Mouse (Mus musculus) MEL (cell line): ENCODE data around the gene Gale. TPM values are rescaled to one million over a fixed set of nuclear protein-coding genes. Genes with fewer than 3 reads are reported as not detected.

ENCODE experiments used
- DNase-seq: peaks from one replicate; pipeline ENCODE4 v3.0.0; 2011; ENCODE audit warnings: low read depth, low spot score
- H3K27ac ChIP-seq: 2 replicates; pipeline ENCODE4 v1.5.1; 2012; ENCODE audit warnings: low read depth, mild to moderate bottlenecking, control low read depth, low read length, moderate library complexity; ENCODE audit not compliant: control insufficient read depth
- H3K27me3 ChIP-seq, 2 experiments: fragments of 150-350 bp in 1 of 2; sonication (generic) in 1 of 2; 2 replicates each; pipeline ENCODE4 v1.6.1; 2012; ENCODE audit warnings: low read length in 2 of 2, mild to moderate bottlenecking in 2 of 2, improper control_type of control experiment in 1 of 2, moderate library complexity in 1 of 2; ENCODE audit not compliant: insufficient read depth in 2 of 2, control insufficient read depth in 1 of 2
- H3K36me3 ChIP-seq, 2 experiments: 2 replicates each; pipeline ENCODE4 v1.6.1; 2012 to 2014; ENCODE audit warnings: low read length in 2 of 2, improper control_type of control experiment in 1 of 2, inconsistent platforms in 1 of 2, mild to moderate bottlenecking in 1 of 2; ENCODE audit not compliant: insufficient read depth in 2 of 2, control insufficient read depth in 1 of 2
- H3K4me1 ChIP-seq, 2 experiments: fragments of 150-350 bp in 1 of 2; sonication (generic) in 1 of 2; 2 replicates each; pipeline ENCODE4 v1.6.1; 2012; ENCODE audit warnings: low read length in 2 of 2, improper control_type of control experiment in 1 of 2, mild to moderate bottlenecking in 1 of 2; ENCODE audit not compliant: insufficient read depth in 2 of 2, control insufficient read depth in 1 of 2
- H3K4me3 ChIP-seq, 2 experiments: fragments of 150-350 bp in 1 of 2; sonication (generic) in 1 of 2; 2 replicates each; pipeline ENCODE4 v1.5.1; 2012; ENCODE audit warnings: low read depth in 2 of 2, low read length in 2 of 2, mild to moderate bottlenecking in 2 of 2, moderate library complexity in 2 of 2, control low read depth in 1 of 2, improper control_type of control experiment in 1 of 2; ENCODE audit not compliant: control insufficient read depth in 1 of 2, insufficient read depth in 1 of 2
- H3K79me2 ChIP-seq: 2 replicates; pipeline ENCODE4 v1.6.1; 2012; ENCODE audit warnings: mild to moderate bottlenecking, low read length, moderate library complexity; ENCODE audit not compliant: control insufficient read depth, poor library complexity, insufficient read depth
- H3K9ac ChIP-seq: 2 replicates; pipeline ENCODE4 v1.6.1; 2012; ENCODE audit warnings: low read depth, mild to moderate bottlenecking, control low read depth, low read length, moderate library complexity; ENCODE audit not compliant: control insufficient read depth, poor library complexity, severe bottlenecking
- H3K9me3 ChIP-seq: fragments of 150-350 bp; sonication (generic); replicated peaks from 2 replicates; pipeline ENCODE4 v1.6.1; 2012; ENCODE audit warnings: mild to moderate bottlenecking, low read length, improper control_type of control experiment, moderate library complexity; ENCODE audit not compliant: insufficient read depth
- CHD1 ChIP-seq: IDR thresholded peaks from 2 replicates; pipeline ENCODE4 v1.6.1; 2012; ENCODE audit warnings: low read depth, mild to moderate bottlenecking, inconsistent platforms, low read length, improper control_type of control experiment
- CTCF ChIP-seq, 3 experiments: IDR thresholded peaks in 2 of 3; conservative IDR thresholded peaks in 1 of 3; 2 replicates each; pipeline ENCODE4 v1.5.1; 2011 to 2012; ENCODE audit warnings: low read length in 3 of 3, low read depth in 2 of 3, mild to moderate bottlenecking in 2 of 3, improper control_type of control experiment in 1 of 3, inconsistent platforms in 1 of 3, mixed read lengths in 1 of 3, moderate library complexity in 1 of 3; ENCODE audit not compliant: control insufficient read depth in 1 of 3, insufficient read depth in 1 of 3, poor library complexity in 1 of 3, severe bottlenecking in 1 of 3
- ELF1 ChIP-seq: IDR thresholded peaks from 2 replicates; pipeline ENCODE4 v1.6.1; 2014; ENCODE audit warnings: low read depth, mild to moderate bottlenecking, inconsistent platforms, low read length, improper control_type of control experiment, moderate library complexity
- GATA1 ChIP-seq: IDR thresholded peaks from 2 replicates; pipeline ENCODE4 v1.6.1; 2011; ENCODE audit warnings: low read depth, low read length, improper control_type of control experiment
- JUND ChIP-seq: IDR thresholded peaks from 2 replicates; pipeline ENCODE4 v1.6.1; 2011; ENCODE audit warnings: low read depth, mild to moderate bottlenecking, improper control_type of control experiment, low read length
- MAZ ChIP-seq: IDR thresholded peaks from 2 replicates; pipeline ENCODE4 v1.6.1; 2012; ENCODE audit warnings: low read depth, mild to moderate bottlenecking, inconsistent platforms, low read length, improper control_type of control experiment
- MEF2A ChIP-seq: IDR thresholded peaks from 2 replicates; pipeline ENCODE4 v1.6.1; 2014; ENCODE audit warnings: low read depth, mild to moderate bottlenecking, inconsistent platforms, low read length, improper control_type of control experiment; ENCODE audit not compliant: poor library complexity, insufficient replicate concordance, severe bottlenecking; ENCODE audit errors: extremely low read depth
- MXI1 ChIP-seq: IDR thresholded peaks from 2 replicates; pipeline ENCODE4 v1.6.1; 2011; ENCODE audit warnings: mild to moderate bottlenecking, low read depth, low read length, improper control_type of control experiment
- MYC ChIP-seq: IDR thresholded peaks from 2 replicates; pipeline ENCODE4 v1.6.1; 2011; ENCODE audit warnings: low read depth, mild to moderate bottlenecking, low read length, improper control_type of control experiment, moderate library complexity
- NRF1 ChIP-seq: IDR thresholded peaks from 2 replicates; pipeline ENCODE4 v1.6.1; 2014; ENCODE audit warnings: low read depth, mild to moderate bottlenecking, inconsistent platforms, low read length, improper control_type of control experiment, moderate library complexity; ENCODE audit not compliant: poor library complexity, insufficient read depth, severe bottlenecking
- POLR2AphosphoS2 ChIP-seq: IDR thresholded peaks from 2 replicates; pipeline ENCODE4 v1.6.1; 2011; ENCODE audit warnings: low read length, improper control_type of control experiment
- RAD21 ChIP-seq: IDR thresholded peaks from 2 replicates; pipeline ENCODE4 v1.6.1; 2011; ENCODE audit warnings: mild to moderate bottlenecking, low read depth, low read length, improper control_type of control experiment
- RCOR1 ChIP-seq: IDR thresholded peaks from 2 replicates; pipeline ENCODE4 v1.6.1; 2012; ENCODE audit warnings: low read depth, mild to moderate bottlenecking, inconsistent platforms, low read length, improper control_type of control experiment
- TBP ChIP-seq: IDR thresholded peaks from 2 replicates; pipeline ENCODE4 v1.8.0; 2011; ENCODE audit warnings: low read depth, low read length, improper control_type of control experiment
- TCF12 ChIP-seq: IDR thresholded peaks from 2 replicates; pipeline ENCODE4 v1.6.1; 2014; ENCODE audit warnings: low read depth, mild to moderate bottlenecking, inconsistent platforms, low read length, improper control_type of control experiment, moderate library complexity
- USF2 ChIP-seq, 2 experiments: IDR thresholded peaks; 2 replicates each; pipeline ENCODE4 v1.6.1; 2011 to 2012; ENCODE audit warnings: improper control_type of control experiment in 2 of 2, low read length in 2 of 2, borderline replicate concordance in 1 of 2, inconsistent platforms in 1 of 2, low read depth in 1 of 2, mild to moderate bottlenecking in 1 of 2; ENCODE audit not compliant: insufficient read depth in 1 of 2
- ZC3H11A ChIP-seq: IDR thresholded peaks from 2 replicates; pipeline ENCODE4 v1.6.1; 2012; ENCODE audit warnings: low read depth, mild to moderate bottlenecking, inconsistent platforms, low read length, improper control_type of control experiment
- ZKSCAN1 ChIP-seq: IDR thresholded peaks from 2 replicates; pipeline ENCODE4 v1.6.1; 2012; ENCODE audit warnings: low read depth, mild to moderate bottlenecking, inconsistent platforms, low read length, improper control_type of control experiment, moderate library complexity
- ZMIZ1 ChIP-seq: IDR thresholded peaks from 2 replicates; pipeline ENCODE4 v1.6.1; 2012; ENCODE audit warnings: low read depth, mild to moderate bottlenecking, inconsistent platforms, low read length, improper control_type of control experiment, moderate library complexity
- polyA plus RNA-seq, 2 experiments: library from polyadenylated mRNA; stranded (reverse) in 1 of 2; unstranded in 1 of 2; fragments of >175 nt in 1 of 2; fragments of >200 nt in 1 of 2; gene quantifications; 2 replicates each; pipeline versions ENCODE4 v1.2.1 to v1.2.4; 2012; ENCODE audit warnings: low replicate concordance in 2 of 2, low read depth in 1 of 2; ENCODE audit not compliant: insufficient read length in 2 of 2, insufficient read depth in 1 of 2, missing spikeins in 1 of 2
- total RNA-seq: library from RNA; depleted of rRNA; stranded (reverse); fragments of 300-350 nt; gene quantifications from 2 replicates; pipeline ENCODE4 v1.2.3, GENCODE M21; 2012

Gale gene
- total and polyA plus RNA-seq, 3 experiments, result 24.5 to 31.2 TPM; not detected in 1

DNA sequence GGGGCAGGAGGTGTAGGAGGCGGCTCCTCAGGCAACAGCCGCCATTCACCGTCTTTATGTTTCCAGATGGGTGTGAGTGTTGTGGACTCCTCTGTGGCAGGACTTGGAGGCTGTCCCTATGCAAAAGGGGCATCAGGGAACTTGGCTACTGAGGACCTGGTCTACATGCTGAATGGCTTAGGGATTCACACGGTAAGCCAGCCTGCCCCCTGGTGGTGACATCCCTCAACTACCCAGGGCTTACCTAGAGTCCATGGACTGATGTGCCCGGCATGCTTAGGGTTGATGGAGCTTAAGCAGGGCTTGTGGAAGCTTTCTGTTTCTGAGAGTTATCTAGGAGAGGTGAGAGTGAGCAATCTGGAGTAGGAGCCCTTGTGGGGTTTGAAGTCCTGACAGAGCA, 2.8 kb upstream of the Gale start (continued):
- TF ChIP-seq TBP (no peak), MXI1 (no peak), ZKSCAN1 (no peak), CTCF (IDR thresholded peaks at IDR 0.05 in 2 of 3, conservative IDR thresholded peaks at IDR 0.05 in 1 of 3; ENCODE audit: control insufficient read depth in 1 of 3, insufficient read depth in 1 of 3, low read depth in 2 of 3, low read length in 3 of 3, poor library complexity in 1 of 3, severe bottlenecking in 1 of 3) (peak; percentile 92 to 97 (median 96)), MYC (0 out of 2 replicates have a peak, but pooled peaks have one; percentile 27), CHD1 (no peak), NRF1 (no peak), GATA1 (no peak), ELF1 (0 out of 2 replicates have a peak, but pooled peaks have one; percentile 10), POLR2AphosphoS2 (no peak)

- no peaks in the 10 kb centered on the region for H3K27me3 ChIP-seq
- H3K27ac ChIP-seq, result no peak overlapping the region
- no peaks in the 10 kb centered on the region for H3K9me3 ChIP-seq
- H3K79me2 ChIP-seq, result peaks cover 7% of the 10 kb centered on the region; the same call in 1 of the 2 replicates
- H3K4me1 ChIP-seq, result peaks cover 4 to 7% of the 10 kb centered on the region in 2 experiments; a peak in 3 of 4 replicates
- DNase-seq, result no peak
- peaks cover 0 to 6% of the 10 kb centered on the region in 2 experiments; a peak in 2 of 4 replicates for H3K36me3 ChIP-seq
- TF ChIP-seq TCF12 (no peak), JUND (no peak), MAZ (no peak), CTCF (IDR thresholded peaks at IDR 0.05 in 2 of 3, conservative IDR thresholded peaks at IDR 0.05 in 1 of 3; ENCODE audit: control insufficient read depth in 1 of 3, insufficient read depth in 1 of 3, low read depth in 2 of 3, low read length in 3 of 3, poor library complexity in 1 of 3, severe bottlenecking in 1 of 3) (no peak)
- TF ChIP-seq, all 39 proteins: peak for 0
- Histone ChIP-seq H3K9ac (no peak overlapping the region), H3K4me3 (no peak overlapping the region)
Observed at GRCm38 (mm10) chr4:135961709-135962108, 1.8 kb upstream of the Gale start.

DNA sequence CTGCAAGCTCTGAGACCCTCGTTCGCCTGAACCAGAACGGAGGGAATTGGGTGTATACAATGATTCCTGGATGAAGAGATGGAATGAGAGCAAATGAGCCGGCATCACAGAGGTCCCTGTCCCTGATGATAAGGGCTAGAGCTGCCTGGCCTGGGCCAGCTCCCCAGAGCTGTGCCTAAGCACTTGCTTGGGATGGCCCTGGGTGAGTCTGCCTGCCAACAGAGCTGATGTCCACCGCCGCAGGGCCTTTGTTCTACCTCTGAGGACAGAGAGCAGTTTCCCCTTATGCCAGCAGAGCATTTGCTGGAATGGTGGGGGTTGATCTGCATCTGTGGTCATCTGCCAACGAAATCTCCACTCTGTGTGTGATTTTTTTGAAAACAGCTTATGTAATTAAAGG, 1.3 kb upstream of the Gale start:
- Histone ChIP-seq H3K9ac (no peak overlapping the region), H3K36me3 (peaks cover 0 to 6% of the 10 kb centered on the region in 2 experiments; a peak in 3 of 4 replicates), H3K4me1 (peaks cover 4 to 7% of the 10 kb centered on the region in 2 experiments; a peak in 3 of 4 replicates)
- no peak for DNase-seq
- no peak for TF ChIP-seq CHD1
- 0 out of 2 replicates have a peak, but pooled peaks have one; percentile 22 for TF ChIP-seq ZMIZ1
- no peak for TF ChIP-seq POLR2AphosphoS2
- no peak for TF ChIP-seq RAD21
- no peak for TF ChIP-seq ZC3H11A
- TF ChIP-seq USF2 (IDR thresholded peaks at IDR 0.05; ENCODE audit: borderline replicate concordance in 1 of 2, insufficient read depth in 1 of 2, low read depth in 1 of 2, low read length in 2 of 2), result no peak
- TF ChIP-seq MEF2A, result no peak
- TF ChIP-seq RCOR1, result no peak
- TF ChIP-seq, all 39 proteins: peak for 1
- Histone ChIP-seq H3K4me3 (no peak overlapping the region), H3K27ac (peak overlapping the region; percentile 93; the same call in 1 of the 2 replicates), H3K27me3 (no peaks in the 10 kb centered on the region), H3K9me3 (no peaks in the 10 kb centered on the region), H3K79me2 (peaks cover 7% of the 10 kb centered on the region; the same call in 1 of the 2 replicates)
